Mouse (Mus musculus): ENCODE data around the gene Ddx39b. TPM values are rescaled to one million over a fixed set of nuclear protein-coding genes. Genes with fewer than 3 reads are reported as not detected.
A peak's percentile ranks its signal among the peaks of the same experiment; 100 is the strongest.

Ddx39b gene
- total and polyA plus RNA-seq, 2 experiments from 2014 or later: 336 to 382 TPM

DNA sequence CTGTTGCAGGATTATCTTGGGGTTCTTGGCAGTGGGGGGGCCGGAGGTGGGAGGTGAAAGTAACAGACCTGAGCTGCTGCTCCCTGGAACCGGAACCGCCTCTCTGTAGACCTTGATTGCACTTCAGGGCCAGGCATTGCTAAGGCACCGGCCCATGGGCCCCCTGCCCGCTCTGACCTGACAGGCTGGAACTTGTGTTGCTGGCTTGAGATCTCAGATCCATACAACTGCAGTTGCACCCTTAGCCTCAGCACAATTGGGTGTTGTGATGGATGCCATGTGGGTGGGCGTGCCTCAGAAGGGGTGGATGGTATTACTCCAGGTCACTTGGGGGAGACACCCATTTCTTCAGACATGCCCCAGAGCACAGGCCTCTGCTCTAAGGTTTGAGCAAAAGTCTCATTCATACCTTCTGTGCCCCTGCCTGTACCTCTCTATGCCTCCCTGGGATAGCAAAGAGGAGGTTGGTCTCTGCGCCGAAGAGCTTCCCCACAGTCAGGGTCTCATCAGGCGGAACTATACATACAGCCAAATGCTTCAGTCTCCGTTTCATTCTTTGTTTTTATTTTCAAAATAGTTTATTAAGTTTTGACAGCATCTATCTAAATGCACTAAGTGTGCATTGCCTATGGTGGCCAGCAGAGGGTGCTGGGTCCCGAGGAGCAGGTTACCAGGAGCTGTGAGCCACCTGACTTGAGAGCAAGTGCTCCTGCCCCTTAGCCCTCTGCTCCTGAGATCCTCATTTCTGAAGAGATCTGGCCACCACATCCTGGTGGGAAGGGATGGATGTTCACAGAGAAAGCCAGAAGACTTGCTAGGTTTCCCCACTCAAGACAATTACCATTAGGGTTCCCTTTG is 12.9 kb downstream of the Ddx39b start:
- 50% methylated on average over 11 of the region's 11 CpGs for WGBS

DNA sequence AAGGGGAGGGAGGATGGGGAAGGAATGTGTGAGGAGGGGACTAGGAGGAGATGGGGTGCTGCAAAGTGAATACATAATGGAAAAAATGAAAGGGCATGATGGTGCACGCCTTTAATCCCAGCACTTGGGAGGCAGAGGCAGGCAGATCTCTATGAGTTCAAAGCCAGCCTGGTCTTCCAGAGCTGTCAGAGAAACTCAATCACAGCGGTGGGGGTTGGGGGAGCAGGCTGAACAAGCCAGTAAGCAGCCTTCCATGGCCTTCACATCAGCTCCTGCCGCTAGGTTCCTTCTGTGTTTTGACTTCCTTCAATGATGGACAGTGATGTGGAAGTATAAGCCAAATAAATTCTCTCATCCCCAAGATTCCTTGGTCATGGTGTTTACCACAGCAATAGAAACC is 13.8 kb downstream of the Ddx39b start:
- H3K4me2 ChIP-seq (ENCODE audit: low read depth): no peak overlapping the region
- no peak for TF ChIP-seq CTCF (IDR thresholded peaks at IDR 0.05; ENCODE audit: low read depth)
- no peak overlapping the region for H3K4me3 ChIP-seq (ENCODE audit: low read depth, low read length)
- H3K36me3 ChIP-seq (ENCODE audit: insufficient read depth): peaks cover 40% of the 10 kb centered on the region
- no peaks in the 10 kb centered on the region for H3K9me3 ChIP-seq (ENCODE audit: low read length)
- H3K4me1 ChIP-seq (ENCODE audit: insufficient read depth): no peaks in the 10 kb centered on the region
- H3K27me3 ChIP-seq (ENCODE audit: insufficient read depth, low read length): no peaks in the 10 kb centered on the region
- 81% methylated on average over 3 of the region's 3 CpGs for WGBS
- DNase-seq (no peak), ATAC-seq (no peak)
- H3K9ac ChIP-seq: no peak overlapping the region
- H3K27ac ChIP-seq (ENCODE audit: low read depth, low read length): no peak overlapping the region

More for the DNA sequence above, 12.9 kb downstream of the Ddx39b start:
- Histone ChIP-seq H3K27me3 (ENCODE audit: insufficient read depth, low read length) (no peaks in the 10 kb centered on the region), H3K4me2 (ENCODE audit: low read depth) (no peak overlapping the region), H3K9me3 (ENCODE audit: low read length) (no peaks in the 10 kb centered on the region), H3K27ac (ENCODE audit: low read depth, low read length) (no peak overlapping the region), H3K4me3 (ENCODE audit: low read depth, low read length) (no peak overlapping the region), H3K36me3 (ENCODE audit: insufficient read depth) (peaks cover 48% of the 10 kb centered on the region), H3K9ac (no peak overlapping the region), H3K4me1 (ENCODE audit: insufficient read depth) (no peaks in the 10 kb centered on the region)
- peak; percentile 54 for DNase-seq
- peak; percentile 74 for TF ChIP-seq CTCF (IDR thresholded peaks at IDR 0.05; ENCODE audit: low read depth)
- peak; percentile 40 for ATAC-seq

DNA sequence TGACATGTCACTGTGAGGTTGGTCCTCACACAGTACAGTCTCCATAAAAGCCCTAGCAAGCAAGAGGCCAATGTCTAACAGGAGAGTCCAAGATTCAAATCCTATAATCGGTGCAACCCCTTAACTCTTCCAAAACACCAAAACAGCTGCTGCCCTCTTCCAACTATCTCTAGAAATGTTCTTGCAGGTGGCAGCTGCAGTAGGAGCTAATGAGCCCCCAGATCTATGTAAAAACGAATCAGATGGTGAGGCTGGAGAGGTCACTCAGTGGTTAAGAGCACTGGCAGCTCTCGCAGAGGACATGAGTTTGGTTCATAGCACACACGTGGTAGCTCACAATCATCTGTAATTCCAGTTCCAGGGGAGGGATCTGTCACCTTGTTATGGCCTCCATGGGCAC is 14.2 kb downstream of the Ddx39b start:
- WGBS: 62% methylated on average over 4 of the region's 4 CpGs
- Histone ChIP-seq H3K4me1 (ENCODE audit: insufficient read depth) (no peaks in the 10 kb centered on the region), H3K9ac (no peak overlapping the region), H3K27me3 (ENCODE audit: insufficient read depth, low read length) (no peaks in the 10 kb centered on the region), H3K27ac (ENCODE audit: low read depth, low read length) (no peak overlapping the region), H3K4me2 (ENCODE audit: low read depth) (no peak overlapping the region), H3K9me3 (ENCODE audit: low read length) (no peaks in the 10 kb centered on the region), H3K36me3 (ENCODE audit: insufficient read depth) (peaks cover 35% of the 10 kb centered on the region), H3K4me3 (ENCODE audit: low read depth, low read length) (no peak overlapping the region)
- no peak for ATAC-seq
- DNase-seq: no peak
- TF ChIP-seq CTCF (IDR thresholded peaks at IDR 0.05; ENCODE audit: low read depth): no peak

DNA sequence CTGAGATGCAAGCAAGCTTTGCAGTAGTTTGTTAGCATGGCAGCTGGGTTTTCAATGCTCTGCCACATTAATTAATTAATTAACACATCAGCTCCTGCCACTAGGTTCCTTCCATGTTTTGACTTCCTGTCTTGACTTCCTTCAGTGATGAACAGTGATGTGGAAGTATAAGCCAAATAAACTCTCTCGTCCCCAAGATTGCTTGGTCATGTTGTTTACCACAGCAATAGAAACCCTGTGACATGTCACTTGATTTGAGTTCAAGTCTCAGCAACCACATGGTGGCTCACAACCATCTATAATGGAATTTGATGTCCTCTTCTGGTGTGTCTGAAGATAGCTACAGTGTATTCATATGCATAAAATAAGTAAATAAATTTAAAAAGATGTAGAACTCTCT is 15.8 kb downstream of the Ddx39b start:
- H3K27ac ChIP-seq (ENCODE audit: low read depth, low read length): no peak overlapping the region
- H3K27me3 ChIP-seq (ENCODE audit: insufficient read depth, low read length): no peaks in the 10 kb centered on the region
- TF ChIP-seq CTCF (IDR thresholded peaks at IDR 0.05; ENCODE audit: low read depth): no peak
- no peak overlapping the region for H3K4me2 ChIP-seq (ENCODE audit: low read depth)
- no peak overlapping the region for H3K9ac ChIP-seq
- no peak overlapping the region for H3K4me3 ChIP-seq (ENCODE audit: low read depth, low read length)
- 62% methylated on average over 1 of the region's 1 CpGs for WGBS
- H3K36me3 ChIP-seq (ENCODE audit: insufficient read depth): peaks cover 21% of the 10 kb centered on the region
- no peaks in the 10 kb centered on the region for H3K4me1 ChIP-seq (ENCODE audit: insufficient read depth)
- DNase-seq: no peak
- no peak for ATAC-seq
- H3K9me3 ChIP-seq (ENCODE audit: low read length): no peaks in the 10 kb centered on the region

DNA sequence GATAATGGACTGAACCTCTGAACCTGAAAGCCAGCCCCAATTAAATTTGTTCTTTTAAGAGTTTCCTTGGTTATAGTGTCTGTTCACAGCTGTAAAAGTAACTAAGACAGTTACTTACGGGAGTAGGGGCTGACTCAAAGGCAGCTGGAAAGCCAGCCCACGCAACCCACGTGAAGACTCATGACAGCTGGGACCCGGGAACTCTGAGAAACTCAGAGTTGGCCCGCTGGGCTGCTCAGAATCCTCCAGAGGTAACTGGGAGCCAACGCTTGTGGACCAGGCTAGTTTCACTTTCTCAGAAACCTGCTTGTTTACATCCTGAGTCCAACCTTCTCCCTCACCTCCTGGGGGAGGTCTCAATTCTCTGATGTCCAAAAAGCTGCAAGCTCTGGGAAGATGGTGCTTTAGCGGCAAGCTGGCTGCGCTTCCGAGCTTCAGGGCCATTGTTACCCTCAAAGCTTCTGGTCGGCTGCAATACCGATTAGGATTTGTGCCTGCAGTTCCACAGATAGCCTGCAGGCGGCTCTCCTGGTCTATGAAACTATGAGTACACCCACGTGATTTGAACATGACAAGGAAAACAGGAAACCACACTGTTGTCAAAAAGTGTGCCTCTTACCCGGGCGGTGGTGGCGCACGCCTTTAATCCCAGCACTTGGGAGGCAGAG is 16.4 kb downstream of the Ddx39b start:
- Histone ChIP-seq H3K4me1 (ENCODE audit: insufficient read depth) (no peaks in the 10 kb centered on the region), H3K9ac (no peak overlapping the region), H3K27me3 (ENCODE audit: insufficient read depth, low read length) (no peaks in the 10 kb centered on the region), H3K4me2 (ENCODE audit: low read depth) (peak overlapping the region; percentile 29), H3K9me3 (ENCODE audit: low read length) (no peaks in the 10 kb centered on the region), H3K4me3 (ENCODE audit: low read depth, low read length) (no peak overlapping the region), H3K36me3 (ENCODE audit: insufficient read depth) (peaks cover 16% of the 10 kb centered on the region), H3K27ac (ENCODE audit: low read depth, low read length) (no peak overlapping the region)
- ATAC-seq (peak; percentile 28), DNase-seq (peak; percentile 89)
- 13% methylated on average over 17 of the region's 17 CpGs for WGBS
- peak; percentile 88 for TF ChIP-seq CTCF (IDR thresholded peaks at IDR 0.05; ENCODE audit: low read depth)

DNA sequence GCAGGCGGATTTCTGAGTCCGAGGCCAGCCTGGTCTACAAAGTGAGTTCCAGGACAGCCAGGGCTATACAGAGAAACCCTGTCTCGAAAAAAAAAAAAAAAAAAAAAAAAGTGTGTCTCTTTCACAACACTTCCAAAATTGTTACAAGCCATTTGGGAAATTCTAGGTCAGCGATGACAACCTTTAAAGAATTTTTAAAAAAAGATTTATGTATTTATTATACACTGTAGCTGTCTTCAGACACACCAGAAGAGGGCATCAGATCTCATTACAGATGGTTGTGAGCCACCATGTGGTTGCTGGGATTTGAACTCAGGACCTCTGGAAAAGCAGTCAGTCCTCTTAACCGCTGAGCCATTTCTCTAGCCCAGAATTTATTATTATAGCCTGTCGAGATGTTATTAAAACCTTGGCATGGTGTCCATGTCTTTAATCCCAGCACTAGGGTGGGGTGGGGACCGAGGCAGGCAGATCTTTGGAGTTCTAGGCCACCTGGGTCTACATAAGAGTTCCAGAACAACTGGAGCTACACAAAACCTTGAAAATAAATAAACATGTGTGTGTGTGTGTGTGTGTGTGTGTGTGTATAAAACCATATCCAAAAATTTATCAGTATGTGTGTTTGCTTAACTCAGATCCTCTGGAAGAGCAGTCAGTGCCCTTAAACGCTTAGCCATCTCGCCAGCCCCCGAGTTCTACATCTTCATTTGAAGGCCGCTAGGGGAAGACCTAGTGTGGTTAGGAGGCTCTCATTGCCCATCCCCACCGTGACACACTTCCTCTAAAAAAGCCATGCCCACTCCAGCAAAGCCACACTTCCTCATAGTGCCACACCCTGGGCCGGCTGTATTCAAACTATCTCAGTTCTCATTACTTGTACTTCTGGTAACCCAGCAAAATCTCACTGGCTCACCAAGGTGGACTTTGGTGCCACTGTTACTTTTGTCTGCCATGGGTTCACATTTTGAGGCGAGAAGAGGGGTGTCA is 17.2 kb downstream of the Ddx39b start:
- H3K4me3 ChIP-seq (ENCODE audit: low read depth, low read length): no peak overlapping the region
- ATAC-seq: no peak
- H3K4me1 ChIP-seq (ENCODE audit: insufficient read depth): no peaks in the 10 kb centered on the region
- no peak overlapping the region for H3K4me2 ChIP-seq (ENCODE audit: low read depth)
- H3K27me3 ChIP-seq (ENCODE audit: insufficient read depth, low read length): no peaks in the 10 kb centered on the region
- H3K9me3 ChIP-seq (ENCODE audit: low read length): no peaks in the 10 kb centered on the region
- DNase-seq: no peak
- H3K9ac ChIP-seq: no peak overlapping the region
- 67% methylated on average over 13 of the region's 14 CpGs for WGBS
- no peak overlapping the region for H3K27ac ChIP-seq (ENCODE audit: low read depth, low read length)
- peaks cover 7% of the 10 kb centered on the region for H3K36me3 ChIP-seq (ENCODE audit: insufficient read depth)
- TF ChIP-seq CTCF (IDR thresholded peaks at IDR 0.05; ENCODE audit: low read depth): no peak
